Mouse (Mus musculus) small intestine, adult 2 months (tissue): ENCODE data around the gene Apoa2.

Source experiments
- CTCF ChIP-seq: fragments of 200-500 bp; IDR thresholded peaks from 2 replicates; pipeline ENCODE4 v1.5.1; 2012; ENCODE audit warnings: low read depth, mild to moderate bottlenecking, control low read depth, inconsistent platforms, low read length, moderate library complexity, mixed read lengths; ENCODE audit not compliant: insufficient replicate concordance, insufficient read length; ENCODE audit errors: extremely low read depth
- POLR2A ChIP-seq: fragments of 200-500 bp; IDR thresholded peaks from 2 replicates; pipeline ENCODE4 v1.6.1; 2012; ENCODE audit warnings: low read depth, mild to moderate bottlenecking, control low read depth, inconsistent platforms, low read length, moderate library complexity

- TF ChIP-seq CTCF (no peak), POLR2A (no peak)
These were observed 30.7 kb upstream of the Apoa2 start for GRCm38 (mm10) chr1:171193911-171194830.
